Mouse (Mus musculus) ZHBTc4 (cell line): ENCODE measurements around the gene Gm42791.

Source experiments
- DNase-seq: peaks from one replicate; pipeline ENCODE4 v3.0.0-alpha.2; 2011; ENCODE audit warnings: low read depth, low spot score

The Gm42791 gene

DNA sequence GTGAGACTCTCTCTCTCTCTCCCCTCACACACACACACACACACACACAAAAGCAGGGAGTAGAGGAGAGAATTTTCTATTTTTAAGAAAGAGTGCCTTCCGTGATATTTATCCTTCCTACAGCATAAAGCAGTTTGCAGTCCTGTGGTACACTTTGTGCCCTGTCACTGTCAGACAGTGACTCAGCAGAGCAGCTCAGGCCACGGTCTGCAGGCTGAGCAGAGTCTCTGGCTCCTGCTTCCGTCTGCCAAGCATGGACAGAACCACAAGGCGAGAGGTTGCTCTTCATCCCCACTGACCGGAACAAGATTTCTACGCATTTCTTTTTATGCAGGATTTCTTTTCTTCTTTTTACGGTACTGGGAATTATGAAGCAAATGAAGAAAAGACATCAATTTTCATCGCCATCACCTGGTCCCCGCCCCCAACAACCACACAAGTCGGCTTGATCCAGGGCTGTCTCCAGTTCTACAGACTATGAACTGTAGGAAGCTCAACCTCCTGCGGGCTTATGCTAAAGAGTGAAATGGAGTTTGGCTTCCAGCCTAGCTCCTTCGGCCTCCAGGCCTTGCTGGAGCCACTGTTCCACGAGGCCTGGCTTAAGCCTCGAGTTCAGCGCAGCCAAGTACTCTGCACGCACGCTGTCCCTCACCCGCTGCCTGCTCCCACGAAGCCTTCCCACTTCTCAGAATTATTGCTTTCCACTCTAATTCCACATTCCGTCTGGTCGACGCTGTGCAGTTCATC lies 40.5 kb downstream of the Gm42791 start:
- no peak for DNase-seq

- DNase-seq = no peak
Measured at GRCm38 (mm10) chr5:148953098-148953497, 41.8 kb downstream of the Gm42791 start.

DNA sequence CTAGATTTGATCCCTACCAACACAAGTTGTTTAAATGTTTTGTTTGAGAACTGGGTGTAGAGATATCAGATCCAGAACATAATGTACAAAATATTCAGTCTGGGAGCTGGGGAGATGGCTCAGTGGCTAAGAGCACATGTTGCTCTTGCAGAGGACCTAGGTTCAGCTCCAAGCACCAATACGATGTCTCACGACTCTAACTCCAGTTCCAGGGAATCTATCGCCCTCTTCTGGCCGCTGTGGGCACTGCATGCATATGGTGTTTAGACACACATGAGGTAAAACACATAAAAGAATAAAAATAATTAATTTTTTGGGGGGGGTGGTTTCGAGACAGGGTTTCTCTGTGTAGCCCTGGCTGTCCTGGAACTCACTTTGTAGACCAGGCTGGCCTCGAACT lies 42.5 kb downstream of the Gm42791 start:
- DNase-seq = peak; percentile 82

GRCm38 (mm10) chr5:148951360-148951759 lies 43.6 kb downstream of the Gm42791 start:
- DNase-seq = no peak

DNA sequence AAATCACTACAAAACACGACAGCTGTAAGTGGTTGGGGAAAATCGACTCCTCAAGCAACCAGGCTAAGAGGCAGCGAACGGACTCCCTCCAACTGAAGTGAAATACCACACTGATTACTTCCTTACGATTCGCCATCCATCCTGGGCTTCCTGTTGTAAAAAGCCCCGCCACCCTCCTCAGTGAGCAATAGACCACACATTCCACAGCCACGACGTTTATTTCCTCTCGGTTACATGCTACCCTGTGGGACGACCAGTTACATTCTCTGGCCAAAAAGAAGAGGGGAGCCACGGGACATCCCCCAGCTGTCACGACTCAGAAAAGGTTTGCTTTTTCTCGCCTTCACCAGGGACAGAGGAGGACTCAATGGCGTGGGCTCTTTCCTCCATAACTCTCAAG lies 44.9 kb downstream of the Gm42791 start:
- DNase-seq = no peak

- no peak for DNase-seq
Measured at GRCm38 (mm10) chr5:148948577-148948976, 46.4 kb downstream of the Gm42791 start.

DNA sequence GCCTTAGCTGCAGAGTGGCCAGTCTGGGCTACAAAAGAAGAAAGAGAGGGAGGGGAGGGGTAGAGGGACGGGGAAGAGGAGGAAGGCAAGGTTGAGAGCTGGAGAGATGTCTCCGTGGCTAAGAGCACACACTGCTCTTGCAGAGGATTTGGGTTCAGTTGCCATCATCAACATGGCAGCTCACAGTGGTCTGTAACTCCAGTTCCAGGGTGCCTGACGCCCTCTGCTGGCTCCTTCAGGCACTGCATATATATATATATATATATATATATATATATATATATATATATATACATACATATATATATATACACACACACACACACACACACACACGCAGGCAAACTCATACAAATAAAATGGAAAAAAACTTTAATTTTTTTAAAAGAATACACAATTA lies 47.5 kb downstream of the Gm42791 start:
- DNase-seq = peak; percentile 49

DNA sequence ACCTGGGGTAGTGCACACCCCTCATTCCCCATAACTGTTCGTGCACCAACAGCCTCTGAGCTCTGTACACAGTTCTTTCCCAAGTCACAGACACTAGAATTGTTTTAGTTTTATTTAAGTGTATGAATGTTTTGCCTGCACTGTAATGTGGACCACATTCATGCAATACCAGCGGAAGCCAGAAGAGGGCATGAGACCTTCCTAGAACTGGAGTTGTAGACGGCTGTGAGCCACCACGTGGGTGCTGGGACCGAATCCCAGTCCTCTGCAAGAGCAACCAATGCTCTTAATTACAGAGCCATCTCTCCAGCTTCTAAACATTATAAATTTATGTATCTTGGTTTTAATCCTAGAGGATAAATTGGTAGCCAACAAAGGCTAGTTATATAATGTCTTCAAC lies 48.2 kb downstream of the Gm42791 start:
- peak; percentile 86 for DNase-seq

DNA sequence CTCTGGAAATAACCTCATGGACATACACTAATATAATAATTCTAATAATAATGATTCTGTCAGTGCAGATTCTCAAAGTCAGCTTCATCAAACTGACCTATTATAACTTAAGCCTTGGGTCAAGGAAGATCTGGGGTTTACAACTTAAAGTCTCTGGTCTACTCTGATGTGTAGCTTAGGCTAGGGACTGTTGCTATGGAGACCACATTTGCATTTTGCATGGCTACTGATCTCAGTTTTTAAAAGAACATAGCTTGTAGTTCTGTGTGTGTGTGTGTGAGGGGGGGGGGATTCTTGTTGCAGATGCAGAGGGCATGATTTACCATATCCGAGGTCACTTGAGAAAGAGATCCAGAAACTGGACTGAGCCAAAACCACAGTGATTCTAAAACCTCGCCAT lies 49.2 kb downstream of the Gm42791 start:
- no peak for DNase-seq

DNA sequence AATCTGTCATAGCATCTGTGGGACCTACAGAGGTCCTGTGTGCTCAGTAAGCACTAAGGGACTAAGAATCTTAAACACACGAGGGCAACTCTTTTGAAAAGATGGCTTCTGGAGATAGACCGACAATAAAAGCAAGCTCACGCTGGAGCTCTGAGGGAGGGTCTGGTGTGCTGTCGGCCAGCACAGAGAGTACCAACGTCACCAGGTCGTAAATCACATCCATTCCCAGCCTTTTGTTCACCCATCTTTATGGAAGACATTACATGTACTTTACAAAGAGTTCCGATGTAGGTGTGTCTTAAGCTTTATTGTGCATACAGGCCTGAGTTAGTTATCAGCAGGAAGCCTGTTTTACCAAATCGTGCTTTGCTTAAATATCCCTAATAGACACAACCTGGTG lies 50.9 kb downstream of the Gm42791 start:
- DNase-seq = no peak

DNA sequence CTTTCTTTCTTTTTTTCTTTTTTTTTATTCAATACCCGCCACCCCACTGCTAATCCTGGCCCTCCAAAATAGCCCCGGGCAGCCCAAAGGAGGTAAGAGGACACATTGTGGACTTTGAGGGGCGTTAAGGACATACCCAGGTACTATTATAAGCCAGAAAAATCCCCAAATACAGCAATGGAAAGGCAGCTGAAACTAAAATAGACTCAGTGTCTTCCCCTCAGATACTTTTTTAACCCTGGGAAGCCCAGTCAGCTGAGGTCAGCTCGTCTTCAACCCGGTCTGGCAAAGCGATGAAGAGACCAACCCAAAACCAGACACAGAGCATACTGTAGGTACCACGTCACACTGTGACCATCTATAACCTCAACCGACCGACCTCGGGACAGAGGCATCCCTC lies 51.5 kb downstream of the Gm42791 start:
- no peak for DNase-seq

DNA sequence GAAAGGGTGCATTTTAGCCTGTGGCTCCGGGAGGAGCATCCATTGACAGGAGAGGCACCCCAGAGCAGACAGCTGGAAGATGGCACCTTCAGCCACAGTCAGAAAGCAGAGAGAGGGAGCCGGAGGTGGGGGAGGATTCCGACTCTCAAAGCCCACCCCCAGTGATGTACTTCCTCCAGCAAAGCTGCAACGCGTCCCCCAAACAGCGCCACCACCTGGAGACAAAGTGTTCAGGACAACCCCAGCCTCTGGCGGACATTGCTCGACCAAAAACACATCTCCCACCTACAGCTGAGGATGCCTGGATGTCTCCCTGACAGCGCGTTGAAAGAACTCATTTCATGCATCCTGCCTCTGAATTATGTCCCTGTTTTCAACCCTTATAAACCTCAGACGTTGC lies 52.0 kb downstream of the Gm42791 start:
- DNase-seq = peak; percentile 84

- DNase-seq = peak; percentile 70
Measured at GRCm38 (mm10) chr5:148942305-148942704, 52.6 kb downstream of the Gm42791 start.

GRCm38 (mm10) chr5:148941867-148942266 lies 53.1 kb downstream of the Gm42791 start:
- DNase-seq = no peak

DNA sequence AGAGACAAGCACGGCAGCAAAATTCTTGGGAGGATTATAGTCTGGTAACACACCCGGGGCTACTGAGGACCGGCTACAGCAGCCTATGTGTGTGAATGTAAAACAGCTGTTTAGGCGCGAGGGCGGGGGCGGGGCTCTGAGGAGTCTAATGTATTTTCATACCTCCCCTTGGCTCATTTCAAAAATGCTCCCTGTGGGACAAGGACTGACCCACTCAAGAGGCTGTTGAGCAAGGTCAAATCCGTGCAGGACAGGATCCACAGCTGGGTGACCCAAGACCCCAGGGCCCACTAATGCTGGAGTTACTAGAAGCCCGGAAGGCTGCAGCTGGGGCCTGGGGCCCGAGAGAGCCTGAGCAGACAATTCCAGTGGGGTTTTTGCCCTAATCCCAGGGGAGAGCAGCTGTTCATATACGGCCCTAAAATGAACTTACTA lies 55.0 kb downstream of the Gm42791 start:
- no peak for DNase-seq

GRCm38 (mm10) chr5:148936516-148936951 lies 58.4 kb downstream of the Gm42791 start:
- DNase-seq = peak; percentile 44

DNA sequence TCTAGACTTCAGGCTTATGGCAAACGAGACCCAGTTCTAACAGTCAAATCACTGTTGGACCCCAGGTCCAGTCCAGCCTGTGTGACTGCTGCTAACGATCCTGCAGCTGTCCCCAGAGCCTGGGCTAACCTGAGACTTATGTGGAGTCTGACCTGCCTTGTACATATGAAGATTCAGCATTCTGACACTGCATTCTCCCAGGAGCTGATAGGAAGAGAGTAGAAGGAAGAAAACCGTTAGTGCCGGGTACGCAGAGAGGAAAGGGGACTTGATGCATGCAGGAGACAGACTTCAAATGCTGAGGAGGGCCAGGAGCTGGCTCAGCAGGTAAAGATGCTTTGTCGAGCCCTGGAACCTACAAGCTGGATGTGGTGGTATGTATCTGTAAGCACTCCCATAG lies 59.1 kb downstream of the Gm42791 start:
- DNase-seq = no peak

DNA sequence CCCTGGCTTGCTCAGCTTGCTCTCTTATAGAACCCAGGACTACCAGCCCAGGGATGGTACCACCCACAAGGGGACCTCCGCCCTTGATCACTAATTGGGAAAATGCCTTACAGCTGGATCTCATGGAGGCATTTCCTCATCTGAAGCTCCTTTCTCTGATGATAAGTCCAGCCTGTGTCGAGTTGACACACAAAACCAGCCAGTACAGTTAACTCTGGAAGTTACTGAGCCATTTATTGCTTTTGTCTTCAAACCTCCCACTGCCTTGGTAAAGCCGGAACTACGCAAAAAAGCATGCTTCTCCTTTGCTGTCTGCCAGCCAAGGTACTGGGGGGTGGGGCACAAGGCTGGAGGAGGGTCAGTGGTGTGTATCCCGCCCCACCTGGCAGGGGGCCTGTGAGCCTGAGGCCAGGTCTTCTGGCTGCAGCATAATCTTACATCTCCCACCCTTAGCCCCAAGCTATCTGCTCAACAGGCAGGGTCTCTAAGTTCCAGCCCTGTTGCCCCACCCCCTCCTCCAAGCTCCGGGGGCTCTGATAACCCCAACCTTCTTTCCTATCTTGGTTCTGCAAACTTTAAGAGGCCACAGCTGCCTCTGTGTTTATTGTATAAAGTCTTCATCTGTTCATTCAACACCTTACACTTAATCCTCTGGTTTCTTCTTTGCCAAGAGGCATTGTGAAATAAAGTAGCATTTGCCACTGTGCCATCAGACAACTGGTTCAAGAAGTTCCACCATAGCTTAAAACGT lies 59.7 kb downstream of the Gm42791 start:
- peak; percentile 67 for DNase-seq

DNA sequence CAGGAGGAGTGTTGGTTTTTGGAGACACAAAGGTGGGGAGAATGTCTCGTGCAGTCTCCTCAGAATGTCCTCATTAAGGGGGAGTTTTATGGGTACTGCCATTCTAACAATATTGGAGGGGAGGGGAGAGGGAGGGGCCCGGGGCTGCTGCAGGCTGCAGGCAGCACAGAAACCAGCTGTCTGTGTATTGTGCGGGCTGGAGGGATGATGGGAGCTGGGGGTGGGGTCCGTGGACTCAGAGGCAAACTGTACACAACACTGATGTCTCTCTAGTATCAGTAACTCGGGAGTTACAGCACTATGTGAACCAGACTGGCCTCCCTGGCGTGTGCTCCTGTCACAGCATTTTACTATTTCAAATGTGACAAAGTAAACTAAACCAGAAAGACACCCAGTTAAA lies 60.5 kb downstream of the Gm42791 start:
- no peak for DNase-seq

GRCm38 (mm10) chr5:148933767-148934166 lies 61.2 kb downstream of the Gm42791 start:
- no peak for DNase-seq

DNA sequence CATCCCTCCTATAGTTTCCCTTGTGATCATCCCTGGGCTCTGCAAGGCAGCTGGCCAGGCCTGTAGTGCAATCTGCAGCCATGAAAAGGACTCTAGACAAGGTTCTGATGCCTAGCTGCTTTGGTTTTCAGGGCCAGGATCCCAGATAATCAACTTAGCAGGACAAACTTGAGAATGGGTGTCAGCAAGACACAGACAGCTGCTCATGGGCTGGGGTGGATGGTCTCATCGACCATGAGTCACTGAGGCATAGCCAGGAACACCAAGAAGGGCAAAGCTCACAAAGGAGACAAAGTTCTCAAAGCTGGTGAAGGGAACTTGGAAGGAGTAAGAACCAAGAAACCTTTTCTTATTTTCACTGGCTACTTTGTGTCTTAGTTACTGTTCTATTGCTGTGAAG lies 63.6 kb downstream of the Gm42791 start:
- DNase-seq = no peak

DNA sequence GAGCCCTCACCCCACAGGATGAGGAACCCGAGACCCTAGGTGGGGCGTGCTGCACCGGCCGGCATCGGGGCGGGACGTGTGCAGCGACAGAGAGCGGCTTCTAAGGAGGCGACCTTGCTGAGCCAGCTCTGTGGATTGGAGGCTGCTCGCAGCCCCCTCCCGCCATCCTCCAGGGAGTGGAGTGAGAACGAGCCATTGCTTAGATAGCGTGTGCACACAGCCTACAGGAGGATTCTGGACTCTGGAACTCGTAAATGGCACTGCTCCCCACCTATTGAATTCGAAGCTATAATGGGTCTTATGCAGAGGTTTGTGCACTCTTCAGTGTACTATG lies 65.9 kb downstream of the Gm42791 start, which contains the start of gene Katnal1:
Gene Katnal1 (minus strand): TSS at position 205 of the 334 bp plus-strand sequence.
- no peak for DNase-seq
